Mouse (Mus musculus) layer of hippocampus, postnatal 14 days (tissue): Measurements from ENCODE around the gene Cyb561a3. TPM values are rescaled to one million over a fixed set of nuclear protein-coding genes. Genes with fewer than 3 reads are reported as not detected.

Experiments
- DNase-seq, 2 experiments: peaks; one replicate each; pipeline ENCODE4 v3.0.0; 2021 to 2022; ENCODE audit warnings: low spot score in 2 of 2, mixed read lengths in 1 of 2
- total RNA-seq, 2 experiments: library from RNA; stranded (reverse); gene quantifications; 2 replicates each; pipeline ENCODE4 v1.2.3; 2021

The Cyb561a3 gene
- total RNA-seq, 2 experiments from 2014 or later: 13.0 to 13.9 TPM

DNA sequence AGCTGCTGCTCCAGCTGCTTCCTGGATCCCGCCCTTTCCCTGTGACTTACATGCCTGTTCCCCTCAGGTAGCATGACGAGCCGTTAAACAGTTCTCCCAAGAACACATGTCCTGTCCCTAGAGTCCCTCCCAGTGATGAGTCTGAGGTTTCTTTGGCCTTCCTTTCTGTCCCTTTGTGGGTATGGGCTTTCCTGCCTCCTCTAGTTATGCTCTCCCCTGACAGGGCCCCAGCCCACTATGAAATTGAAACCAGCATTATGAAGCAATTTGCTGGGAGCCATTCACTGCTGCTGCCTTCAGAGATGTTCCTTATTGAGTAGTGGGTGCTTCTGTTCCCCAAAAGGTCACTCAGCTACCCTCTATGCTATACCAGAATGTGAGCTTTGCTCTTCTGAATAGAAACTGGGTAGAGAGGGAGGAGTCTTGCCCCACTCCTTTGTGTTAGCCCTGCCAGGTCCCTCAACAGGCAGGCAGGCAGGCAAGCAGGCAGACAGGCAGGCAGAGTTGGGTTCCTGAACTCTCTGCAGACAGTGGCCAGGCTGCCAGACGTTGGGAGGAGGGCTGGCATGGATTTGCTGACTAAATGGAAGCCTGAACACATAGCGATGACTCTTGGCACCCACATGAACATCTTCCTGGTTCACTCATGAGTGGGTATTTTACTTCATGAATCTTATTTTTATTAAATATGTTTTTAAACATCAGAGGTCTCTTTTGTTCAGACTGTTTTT, 12.3 kb downstream of the Cyb561a3 start:
- no peak for DNase-seq

DNA sequence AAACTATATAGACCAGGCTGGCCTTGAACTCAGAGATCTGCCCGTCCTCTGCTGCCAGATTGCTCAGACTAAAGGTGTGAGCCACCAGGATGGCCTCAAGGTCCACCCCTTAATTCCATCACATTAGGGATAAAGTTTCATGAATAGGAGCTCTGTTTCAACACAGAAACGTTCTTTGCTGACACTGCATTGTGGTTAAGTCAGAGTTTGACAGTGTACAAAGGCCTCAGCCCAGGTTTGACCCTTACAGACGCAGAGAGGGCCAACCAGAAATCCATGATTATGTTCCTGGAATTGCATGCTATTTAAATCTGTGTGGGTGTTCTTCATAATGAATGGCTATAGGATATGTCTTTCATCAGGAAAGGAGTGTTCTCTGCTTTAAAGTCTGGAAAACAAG, 13.3 kb downstream of the Cyb561a3 start:
- DNase-seq: no peak

DNA sequence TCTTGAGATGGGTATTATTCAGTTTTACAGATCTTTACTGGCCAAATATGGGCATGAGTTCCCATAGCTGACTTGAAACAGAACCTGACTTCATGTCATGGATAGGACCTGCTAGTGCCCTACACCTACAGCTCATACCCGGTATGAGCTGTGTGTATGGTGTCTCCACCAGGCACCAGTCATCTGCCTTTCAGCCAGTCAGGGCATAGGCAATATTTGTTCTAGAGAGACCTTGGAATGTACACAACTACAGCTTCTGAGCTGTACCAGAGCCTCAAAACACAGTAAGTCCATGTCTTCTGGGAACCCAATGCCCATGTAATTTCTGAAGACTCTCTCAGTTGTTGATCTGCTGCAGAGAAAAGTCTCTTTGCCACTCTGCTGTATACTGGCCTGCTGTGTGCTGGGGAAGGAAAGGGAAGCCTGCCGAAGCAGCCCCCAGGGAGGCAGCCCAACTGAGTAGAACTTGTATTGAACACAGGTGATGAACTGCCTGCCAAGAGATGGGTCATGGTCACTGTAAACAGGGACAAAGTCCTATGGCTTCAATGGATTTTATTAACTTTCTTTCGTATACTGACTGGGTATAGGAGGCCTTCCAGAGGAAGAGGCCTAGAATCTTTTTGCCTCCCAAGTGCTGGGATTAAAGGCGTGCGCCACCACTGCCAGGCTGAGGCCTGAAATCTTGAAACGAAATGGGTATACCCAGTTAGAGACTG, 14.8 kb downstream of the Cyb561a3 start:
- DNase-seq: no peak

GRCm38 (mm10) chr19:10598188-10598587, 21.2 kb downstream of the Cyb561a3 start:
- DNase-seq: no peak

- no peak for DNase-seq
These were observed 22.7 kb downstream of the Cyb561a3 start for GRCm38 (mm10) chr19:10599648-10600047.

GRCm38 (mm10) chr19:10602247-10602769, 25.3 kb downstream of the Cyb561a3 start:
- no peak for DNase-seq

- peak; percentile 87 to 90 for DNase-seq
These were observed 25.8 kb downstream of the Cyb561a3 start for GRCm38 (mm10) chr19:10602787-10603186.

DNA sequence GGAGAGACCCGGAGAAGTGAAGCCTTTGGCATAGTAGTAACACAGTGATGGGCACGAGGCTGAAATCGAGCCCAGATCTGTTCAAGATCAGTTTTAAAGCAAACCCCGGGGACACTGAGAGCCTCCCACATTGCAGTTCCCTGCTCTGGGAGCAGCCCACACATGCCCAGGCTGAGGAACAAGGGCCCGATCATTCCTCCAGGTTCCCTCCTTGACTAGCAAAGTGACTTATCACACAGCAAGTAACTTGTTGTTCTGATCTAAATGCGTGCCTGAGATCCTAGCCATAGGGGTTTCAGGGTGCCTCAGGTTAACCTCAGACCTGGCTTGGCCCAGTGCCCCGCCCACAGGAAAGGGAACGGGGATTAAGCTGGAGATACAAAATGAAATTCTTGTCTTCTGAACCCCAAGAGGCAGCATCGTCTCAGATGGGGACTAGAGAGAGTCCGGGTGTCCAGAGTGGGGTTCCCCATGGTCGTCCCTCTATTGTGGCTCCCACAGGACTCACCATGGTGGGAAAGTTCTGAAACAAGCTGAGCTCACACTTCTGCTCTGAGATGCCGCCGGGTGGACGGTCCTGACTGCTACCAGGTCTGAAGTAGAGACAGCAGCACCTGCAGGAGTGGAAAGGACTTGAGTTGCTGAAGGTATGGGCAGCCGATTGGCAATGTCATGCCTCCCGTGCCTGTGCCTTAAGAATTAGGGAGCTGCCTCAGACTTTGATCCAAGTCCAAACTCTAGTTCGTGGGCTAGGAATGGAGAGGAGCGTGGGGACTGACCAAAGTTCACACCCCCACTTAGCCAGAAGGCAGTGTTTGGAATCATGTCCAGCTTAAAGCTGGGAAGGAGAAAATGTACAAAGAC, 26.9 kb downstream of the Cyb561a3 start:
- DNase-seq: no peak

DNA sequence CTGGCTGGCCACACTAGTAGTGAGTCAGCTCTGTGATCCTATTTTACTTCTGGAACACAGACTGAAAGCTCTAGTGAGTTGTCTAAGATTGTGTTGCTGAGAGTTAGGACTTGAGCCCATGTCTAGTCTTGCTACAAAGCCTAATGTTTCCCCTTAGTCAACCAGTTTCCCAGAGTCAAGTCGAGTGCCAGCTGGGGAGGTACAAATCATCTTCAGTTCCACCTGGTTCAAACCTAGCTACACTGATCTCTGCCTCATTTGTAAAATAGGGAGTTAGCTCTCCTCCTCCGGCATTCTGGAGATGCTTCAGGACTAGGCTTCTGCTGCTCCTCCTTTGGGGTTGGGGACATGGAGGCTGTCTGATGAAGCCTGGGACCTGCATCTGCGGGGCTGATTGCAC, 27.6 kb downstream of the Cyb561a3 start:
- DNase-seq: no peak

- peak; percentile 98 to 99 for DNase-seq
These were observed 28.4 kb downstream of the Cyb561a3 start, which contains the start of the genes Ddb1 and Tkfc for GRCm38 (mm10) chr19:10605293-10605900. Gene Ddb1 (plus strand): TSS chr19:10605327. Gene Tkfc (minus strand): TSS chr19:10605654.

GRCm38 (mm10) chr19:10605901-10606622, 29.1 kb downstream of the Cyb561a3 start:
- no peak for DNase-seq

DNA sequence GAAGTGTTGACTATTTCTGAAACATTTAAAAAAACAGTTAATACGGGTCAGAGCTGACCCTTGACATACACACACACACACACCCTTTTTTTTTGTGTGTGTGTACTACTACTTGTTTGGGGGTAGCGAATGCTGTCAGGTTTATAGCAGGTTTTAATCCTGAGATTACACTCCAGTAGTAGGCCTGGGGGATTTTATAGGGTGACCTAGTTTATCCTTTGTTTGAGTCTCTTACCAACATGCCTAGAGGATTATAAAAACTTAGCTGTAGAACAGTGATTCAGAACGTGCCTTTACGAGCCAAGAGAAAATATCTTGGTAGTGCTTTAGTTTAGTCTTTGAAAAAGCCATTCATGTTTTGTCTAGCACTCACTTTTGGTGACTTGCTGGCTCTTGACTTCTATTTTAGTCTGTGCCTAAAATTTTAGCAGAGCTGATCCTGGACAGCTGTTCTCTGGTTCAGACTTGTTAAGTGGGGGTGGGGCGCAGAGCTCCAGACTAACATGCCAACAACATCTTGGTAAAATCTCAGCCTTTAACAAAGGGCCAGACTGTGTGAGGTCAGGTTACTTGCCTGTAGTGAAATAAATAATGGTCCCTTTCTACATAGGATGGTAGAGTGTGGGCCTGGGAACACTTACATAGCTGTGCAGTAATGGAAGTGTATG, 31.7 kb downstream of the Cyb561a3 start:
- no peak for DNase-seq

DNA sequence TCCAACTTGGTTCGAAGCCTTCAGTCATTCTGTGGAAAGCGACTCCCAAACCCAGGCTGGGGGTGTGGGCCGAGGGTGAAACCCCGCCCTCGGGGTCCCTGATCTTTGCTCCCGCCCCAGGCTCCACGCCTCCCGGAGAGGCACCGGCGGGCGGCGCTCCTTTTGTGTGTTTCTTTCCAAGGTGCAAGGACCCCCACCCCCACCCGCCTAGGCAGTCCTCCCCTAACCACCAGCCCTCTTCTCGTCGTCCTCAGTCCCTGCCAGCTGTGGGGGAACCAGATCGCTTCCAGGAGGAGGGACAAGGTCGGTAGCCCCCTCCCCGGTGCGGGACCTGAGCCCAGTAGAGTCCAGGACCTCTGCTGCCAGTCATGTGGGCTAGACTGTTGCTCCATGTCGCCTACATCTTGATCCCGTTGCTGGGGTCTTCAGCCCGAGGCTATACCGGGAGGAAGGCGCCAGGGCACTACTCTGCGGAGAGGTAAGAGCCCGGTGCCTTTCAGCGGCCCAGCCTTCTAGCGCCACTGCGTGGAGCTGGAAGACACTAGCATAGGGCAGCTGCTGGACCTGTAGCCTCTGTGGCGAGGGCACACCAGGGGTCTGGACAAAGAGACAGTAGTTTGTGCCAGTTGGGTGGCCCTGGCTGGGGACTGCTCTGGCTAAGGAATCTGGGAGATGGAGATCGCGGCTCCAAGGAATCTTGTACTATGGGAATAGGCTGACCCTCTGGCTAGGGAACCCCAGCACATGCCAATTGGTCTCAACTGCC, 57.3 kb downstream of the Cyb561a3 start, which contains the start of gene Vwce:
TSS of gene Vwce (plus strand) at position 108 of the 766 bp plus-strand sequence.
- DNase-seq: peak; percentile 43 to 56

DNA sequence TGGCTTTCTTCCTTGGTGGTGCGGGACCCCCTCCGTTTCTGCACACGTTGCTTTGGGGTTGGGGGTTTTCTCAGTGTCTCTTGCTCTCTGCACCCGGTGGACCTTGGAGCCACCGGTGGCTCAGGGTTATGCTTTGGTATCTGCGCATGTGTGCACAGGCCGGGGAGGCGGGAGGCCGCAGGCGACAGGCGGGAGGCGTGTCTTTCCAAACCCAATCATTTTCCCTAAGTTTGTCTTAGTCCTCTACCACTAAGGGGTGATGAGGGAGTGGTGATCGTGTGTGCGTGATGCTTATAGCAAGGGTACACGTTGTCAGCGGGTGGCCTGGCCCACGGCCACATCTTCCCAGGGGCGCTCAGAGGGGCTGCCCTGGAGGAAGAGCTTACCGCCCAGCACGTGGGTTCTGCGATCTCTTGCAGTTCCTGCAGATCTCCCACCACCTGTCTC, 57.9 kb downstream of the Cyb561a3 start:
- DNase-seq: peak in 1 of 2 experiments; percentile 71

GRCm38 (mm10) chr19:10637840-10638239, 60.9 kb downstream of the Cyb561a3 start:
- DNase-seq: no peak

- no peak for DNase-seq
These were observed 63.1 kb downstream of the Cyb561a3 start for GRCm38 (mm10) chr19:10640080-10640479.

DNA sequence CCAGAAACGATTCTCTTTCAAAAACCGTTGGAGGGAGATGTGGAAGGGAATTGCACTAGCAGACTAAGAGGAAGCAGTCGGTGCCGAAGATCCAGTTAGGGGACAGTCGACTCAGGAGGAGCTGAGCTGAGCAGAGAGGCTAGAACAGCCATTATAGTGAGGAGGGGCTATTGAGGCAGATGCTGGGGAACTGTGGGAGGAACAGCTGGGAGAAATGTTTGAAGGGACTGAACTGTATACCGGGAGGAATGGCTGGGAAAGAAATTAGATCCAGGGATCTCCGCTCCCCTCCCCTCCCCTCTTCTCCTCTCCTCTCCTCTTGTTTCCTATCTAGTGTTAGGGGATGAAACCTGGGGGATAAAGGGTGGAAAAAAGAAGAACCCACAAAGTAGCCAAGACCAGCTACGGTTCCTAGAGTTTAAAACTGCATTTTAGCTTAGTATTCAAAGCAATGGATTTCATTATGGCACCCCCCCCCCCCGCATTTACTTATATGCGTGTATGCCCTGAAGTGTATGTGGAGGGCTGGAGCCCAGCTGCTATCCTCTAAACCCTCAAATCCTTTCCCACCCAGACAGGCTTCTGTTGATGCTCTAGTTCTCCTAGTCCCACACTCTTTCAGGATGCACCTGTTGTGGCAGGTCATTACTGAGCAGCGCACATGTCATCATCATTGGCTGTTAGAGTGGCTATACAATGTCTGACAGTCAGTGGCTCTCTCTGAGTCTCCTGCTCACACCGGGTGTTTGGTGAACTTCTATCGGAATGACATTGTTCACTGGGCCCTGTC, 63.8 kb downstream of the Cyb561a3 start:
- DNase-seq: no peak
